Mouse (Mus musculus) embryo, embryonic 10.5 days (tissue): ENCODE measurements around the gene Sf3b3.

Experiments
- DNase-seq: peaks from one replicate; pipeline ENCODE4 v3.0.0-alpha.2; 2015; ENCODE audit warnings: low spot score

The Sf3b3 gene

GRCm38 (mm10) chr8:110774725-110775124 is 71.9 kb downstream of the Sf3b3 start:
- no peak for DNase-seq

DNA sequence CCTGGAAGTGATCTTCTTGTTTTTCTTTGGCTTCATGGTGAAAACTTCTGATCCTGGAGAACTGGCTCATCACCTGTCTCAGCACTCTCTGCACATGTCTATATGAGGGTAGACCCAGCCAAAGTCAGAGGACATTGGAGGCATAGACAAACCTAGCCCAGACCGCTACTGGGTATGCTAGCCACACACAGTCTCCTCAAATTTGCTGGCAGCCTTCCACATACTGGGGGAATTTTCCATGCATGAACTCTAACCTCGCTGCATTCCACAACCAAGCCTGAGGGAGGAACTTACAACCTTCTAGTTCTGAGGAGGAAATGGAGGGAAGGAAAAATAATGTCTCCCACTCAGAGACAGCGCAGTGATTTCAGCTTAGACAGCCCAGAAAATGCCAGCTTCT is 72.5 kb downstream of the Sf3b3 start:
- DNase-seq: no peak

DNA sequence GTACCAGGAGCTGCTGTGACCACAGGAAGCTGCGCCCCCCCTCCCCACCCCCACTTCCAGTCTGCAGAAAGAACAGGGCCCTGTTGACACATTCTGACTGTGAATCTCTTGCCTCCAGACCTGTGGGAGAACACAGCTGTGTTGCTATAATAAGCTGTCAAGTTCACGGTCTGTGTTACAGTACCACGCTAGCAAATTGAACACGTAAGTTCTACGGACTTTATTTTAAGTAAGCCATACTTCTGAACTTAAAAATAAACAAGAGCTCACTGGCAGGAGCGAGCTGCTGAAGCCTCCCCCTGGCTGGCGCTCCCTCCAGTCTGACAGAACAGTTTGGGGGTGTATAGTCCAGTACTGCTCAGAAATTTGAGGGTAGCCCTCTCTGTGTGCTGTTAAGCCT is 74.1 kb downstream of the Sf3b3 start:
- no peak for DNase-seq

DNA sequence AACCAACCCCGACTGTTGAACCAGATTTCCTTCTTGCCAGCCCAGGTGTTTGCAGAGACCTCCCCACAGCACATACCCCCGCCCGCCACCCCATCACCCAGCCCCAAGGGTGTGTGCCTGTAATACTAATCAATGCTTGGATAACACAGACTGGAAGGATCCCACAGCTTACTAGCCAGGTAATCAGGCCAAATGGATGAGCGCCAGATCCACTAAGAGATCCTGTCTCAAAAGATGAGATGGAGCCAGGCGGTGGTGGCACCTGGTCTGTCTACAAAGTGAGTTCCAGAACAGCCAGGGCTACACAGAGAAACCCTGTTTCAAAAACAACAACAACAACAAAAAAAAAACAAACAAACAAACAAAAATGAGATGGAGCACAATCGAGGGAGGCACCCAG is 79.3 kb downstream of the Sf3b3 start:
- DNase-seq: no peak

- DNase-seq: no peak
Observed at GRCm38 (mm10) chr8:110764671-110765070, 81.9 kb downstream of the Sf3b3 start.

DNA sequence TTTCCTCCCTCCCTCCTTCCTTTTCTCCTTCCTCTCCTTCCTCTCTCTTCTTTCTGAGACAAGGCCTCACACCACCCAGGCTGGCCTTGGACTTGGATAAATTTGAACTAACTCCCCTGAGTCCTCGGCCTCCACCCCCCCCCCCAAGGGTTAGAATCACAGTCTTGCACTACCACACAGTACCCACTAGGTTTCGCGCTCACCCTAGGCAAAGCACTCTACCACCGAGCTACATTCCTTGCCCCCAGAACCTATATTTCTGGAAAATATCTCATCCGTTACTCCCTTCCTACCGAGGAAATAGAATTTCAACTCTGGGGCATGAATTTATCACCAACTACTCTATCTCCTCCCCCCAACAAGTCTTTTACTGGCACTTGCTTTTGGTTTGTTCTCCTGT is 84.6 kb downstream of the Sf3b3 start:
- DNase-seq: peak; percentile 15

- no peak for DNase-seq
Observed at GRCm38 (mm10) chr8:110761185-110761584, 85.4 kb downstream of the Sf3b3 start.

DNA sequence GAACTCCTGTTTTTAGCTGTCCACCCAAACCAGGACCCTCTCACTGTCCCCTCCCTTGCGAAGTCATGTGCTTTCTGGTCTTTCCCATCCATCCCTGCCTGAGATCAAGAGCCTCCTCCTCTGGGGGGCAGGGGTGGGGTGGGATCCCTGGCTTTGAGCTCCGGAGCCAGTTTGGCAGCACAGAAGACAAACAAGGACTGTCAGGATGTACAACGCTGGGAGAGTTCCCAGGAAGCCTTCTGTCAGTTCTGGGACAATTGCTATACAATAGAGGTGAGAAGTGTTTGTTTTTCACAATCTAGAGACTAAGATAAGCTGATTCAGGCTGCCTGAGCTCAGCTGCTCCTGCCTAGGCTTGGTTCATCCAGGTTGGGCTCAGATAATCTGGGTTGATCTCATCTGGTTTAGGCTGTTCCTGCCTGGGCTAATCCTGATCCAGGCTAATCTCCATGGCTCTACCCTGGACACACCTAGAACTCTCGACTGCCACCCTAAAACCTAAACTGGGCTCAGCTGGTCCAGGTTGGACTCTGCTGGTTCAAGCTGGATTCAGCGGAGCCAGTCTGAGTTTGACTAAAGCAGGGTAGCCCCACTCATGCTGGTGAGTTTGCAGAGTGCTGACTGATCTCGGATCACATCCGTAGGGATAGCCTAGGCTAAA is 86.2 kb downstream of the Sf3b3 start:
- no peak for DNase-seq
